Mouse (Mus musculus) kidney, adult 2 months (tissue): Measurements from ENCODE around the gene Grin2b.

ENCODE experiments used
- CTCF ChIP-seq: fragments of 200-500 bp; conservative IDR thresholded peaks from 2 replicates; pipeline ENCODE4 v1.5.1; 2011; ENCODE audit warnings: low read depth, mild to moderate bottlenecking, control low read depth, low read length, moderate library complexity, mixed read lengths; ENCODE audit not compliant: insufficient read depth, insufficient read length
- POLR2A ChIP-seq: fragments of 200-500 bp; IDR thresholded peaks from one replicate; pipeline ENCODE4 v1.6.1; 2011; ENCODE audit warnings: low read depth, low read length, control low read depth

GRCm38 (mm10) chr6:136194616-136195015 is 21.3 kb upstream of the Grin2b start:
- TF ChIP-seq CTCF, result no peak
- no peak for TF ChIP-seq POLR2A
